Comparison of ENCODE assay signal across 24 mouse cellular contexts in genomic region chr15:3602098-3602486, GRCm38 (mm10). TPM values are rescaled to one million over a fixed set of nuclear protein-coding genes. Genes with fewer than 3 reads are reported as not detected.
A peak's percentile ranks its signal among the peaks of the same experiment; 100 is the strongest.
DNase-seq lines count a peak whose midpoint lies in the region; ATAC-seq and TF ChIP-seq lines count a peak whose summit lies in the region.
"Had no signal": no experiment of that assay in that cellular context is flagged by ENCODE, and none has a peak within 500 bp of the region (broad histone marks: within the 10 kb centered on the region; RNA-seq: fewer than 3 reads in every experiment).

No protein-coding gene starts in this region.

- no peaks in the 10 kb centered on the region for H3K27me3 ChIP-seq in heart, embryonic 11.5 days (ENCODE audit: control insufficient read depth, insufficient read depth, low read length)
- H3K27me3 ChIP-seq in liver, adult 2 months (ENCODE audit: control insufficient read depth, insufficient read depth, low read length): no peaks in the 10 kb centered on the region
- no peaks in the 10 kb centered on the region for H3K27me3 ChIP-seq in liver, embryonic 11.5 days (replicated peaks; ENCODE audit: control insufficient read depth, insufficient read depth, low read length)
- no peaks in the 10 kb centered on the region for H3K27me3 ChIP-seq in intestine, embryonic 15.5 days (replicated peaks)
- no peaks in the 10 kb centered on the region for H3K27me3 ChIP-seq in hindbrain, embryonic 10.5 days (ENCODE audit: insufficient read depth, poor library complexity, severe bottlenecking)
- H3K27me3 ChIP-seq: CH12.LX; embryonic facial prominence, embryonic 12.5 days; forebrain, embryonic 13.5 days; forebrain, embryonic 15.5 days; Patski had no signal

- H3K9me3 ChIP-seq in heart, embryonic 11.5 days (replicated peaks; ENCODE audit: control insufficient read depth, low read length): no peaks in the 10 kb centered on the region
- no peaks in the 10 kb centered on the region for H3K9me3 ChIP-seq in liver, embryonic 11.5 days (ENCODE audit: control insufficient read depth, low read length)
- no peaks in the 10 kb centered on the region for H3K9me3 ChIP-seq in intestine, embryonic 15.5 days
- H3K9me3 ChIP-seq in hindbrain, embryonic 10.5 days: no peaks in the 10 kb centered on the region
- H3K9me3 ChIP-seq: embryonic facial prominence, embryonic 10.5 days; embryonic facial prominence, embryonic 12.5 days; forebrain, embryonic 13.5 days; forebrain, embryonic 15.5 days; G1E had no signal

- no peak overlapping the region for H3K27ac ChIP-seq in heart, embryonic 11.5 days (ENCODE audit: low read depth, low read length)
- H3K27ac ChIP-seq in liver, adult 2 months (replicated peaks; ENCODE audit: insufficient read depth, low read depth, low read length): peak overlapping the region; percentile 76
- no peak overlapping the region for H3K27ac ChIP-seq in liver, embryonic 11.5 days (ENCODE audit: low read depth, low read length)
- 0 out of 2 replicates have a peak overlapping the region, but pooled peaks have one; percentile 9 for H3K27ac ChIP-seq in intestine, embryonic 15.5 days
- no peak overlapping the region for H3K27ac ChIP-seq in hindbrain, embryonic 10.5 days
- H3K27ac ChIP-seq: embryonic facial prominence, embryonic 10.5 days; embryonic facial prominence, embryonic 12.5 days; forebrain, embryonic 13.5 days; forebrain, embryonic 15.5 days had no signal

- no peaks in the 10 kb centered on the region for H3K36me3 ChIP-seq in heart, embryonic 11.5 days (ENCODE audit: control insufficient read depth, insufficient read depth, low read length)
- no peaks in the 10 kb centered on the region for H3K36me3 ChIP-seq in liver, adult 2 months (ENCODE audit: control insufficient read depth, insufficient read depth, low read length)
- H3K36me3 ChIP-seq in liver, embryonic 11.5 days (ENCODE audit: control insufficient read depth, insufficient read depth, low read length): no peaks in the 10 kb centered on the region
- H3K36me3 ChIP-seq in intestine, embryonic 15.5 days: no peaks in the 10 kb centered on the region
- no peaks in the 10 kb centered on the region for H3K36me3 ChIP-seq in hindbrain, embryonic 10.5 days
- H3K36me3 ChIP-seq: embryonic facial prominence, embryonic 10.5 days; embryonic facial prominence, embryonic 12.5 days; forebrain, embryonic 15.5 days; G1E had no signal

- no peaks in the 10 kb centered on the region for H3K4me1 ChIP-seq in heart, embryonic 11.5 days (ENCODE audit: control insufficient read depth, insufficient read depth, low read length)
- peaks cover 8% of the 10 kb centered on the region; the same call in 1 of the 2 replicates for H3K4me1 ChIP-seq in liver, adult 2 months (ENCODE audit: control insufficient read depth, insufficient read depth, low read length)
- no peaks in the 10 kb centered on the region; the same call in 1 of the 2 replicates for H3K4me1 ChIP-seq in liver, embryonic 11.5 days (replicated peaks; ENCODE audit: control insufficient read depth, insufficient read depth, low read length)
- H3K4me1 ChIP-seq in intestine, embryonic 15.5 days (replicated peaks): no peaks in the 10 kb centered on the region
- H3K4me1 ChIP-seq in hindbrain, embryonic 10.5 days (replicated peaks): no peaks in the 10 kb centered on the region
- H3K4me1 ChIP-seq: embryonic facial prominence, embryonic 10.5 days; embryonic facial prominence, embryonic 12.5 days; forebrain, embryonic 13.5 days; forebrain, embryonic 15.5 days had no signal

- TF ChIP-seq CTCF in liver, adult 2 months (IDR thresholded peaks at IDR 0.05; ENCODE audit: low read depth, low read length): no peak

- TF ChIP-seq POLR2A in liver, adult 2 months (IDR thresholded peaks at IDR 0.05; ENCODE audit: extremely low read depth, insufficient read depth, low read length): no peak

- peak; percentile 8 for DNase-seq in heart, adult 11 months
- no peak for DNase-seq in liver, adult 2 months (ENCODE audit: extremely low read depth, low read depth, low spot score)
- no peak for DNase-seq in liver, embryonic 11.5 days (ENCODE audit: low spot score)
- DNase-seq in hindbrain, embryonic 10.5 days (ENCODE audit: low spot score): no peak
- DNase-seq: adrenal gland, adult 8-10 months; adrenal gland, postnatal 14 days; adrenal gland, postnatal 36 days; B cell, adult 2 months; cerebellum, adult 11-12 months; cerebellum, adult 2 months; cerebellum, adult 9-10 months; cerebellum, postnatal 10 days; cerebellum, postnatal 25 days had no signal

- no peak overlapping the region for H3K4me3 ChIP-seq in heart, embryonic 11.5 days (ENCODE audit: low read depth, low read length)
- H3K4me3 ChIP-seq in liver, adult 2 months (ENCODE audit: insufficient read depth, low read depth, low read length): no peak overlapping the region
- no peak overlapping the region for H3K4me3 ChIP-seq in liver, embryonic 11.5 days (ENCODE audit: low read depth, low read length)
- no peak overlapping the region for H3K4me3 ChIP-seq in intestine, embryonic 15.5 days (replicated peaks)
- no peak overlapping the region for H3K4me3 ChIP-seq in hindbrain, embryonic 10.5 days
- H3K4me3 ChIP-seq: embryonic facial prominence, embryonic 10.5 days; embryonic facial prominence, embryonic 12.5 days; forebrain, embryonic 13.5 days; forebrain, embryonic 15.5 days had no signal

- H3K9ac ChIP-seq in heart, embryonic 11.5 days (ENCODE audit: low read depth, low read length): no peak overlapping the region
- no peak overlapping the region for H3K9ac ChIP-seq in liver, adult 2 months (ENCODE audit: low read depth, low read length)
- no peak overlapping the region for H3K9ac ChIP-seq in liver, embryonic 11.5 days (ENCODE audit: low read depth, low read length)
- no peak overlapping the region for H3K9ac ChIP-seq in intestine, embryonic 15.5 days
- H3K9ac ChIP-seq: embryonic facial prominence, embryonic 12.5 days; forebrain, embryonic 13.5 days; forebrain, embryonic 15.5 days had no signal

- H3K4me2 ChIP-seq in heart, embryonic 11.5 days: no peak overlapping the region
- H3K4me2 ChIP-seq in liver, embryonic 11.5 days: no peak overlapping the region
- H3K4me2 ChIP-seq in intestine, embryonic 15.5 days (replicated peaks): no peak overlapping the region
- H3K4me2 ChIP-seq: embryonic facial prominence, embryonic 12.5 days; forebrain, embryonic 13.5 days; forebrain, embryonic 15.5 days had no signal

- H3K79me2 ChIP-seq in liver, adult 2 months (ENCODE audit: control insufficient read depth, insufficient read depth, low read length): no peaks in the 10 kb centered on the region

- WGBS in heart, embryonic 11.5 days (ENCODE audit: insufficient replicate concordance): 88% methylated on average over 2 of the region's 2 CpGs
- 59% methylated on average over 2 of the region's 2 CpGs for WGBS in liver, adult 2 months
- 86% methylated on average over 2 of the region's 2 CpGs for WGBS in liver, embryonic 11.5 days
- 81% methylated on average over 2 of the region's 2 CpGs for WGBS in intestine, embryonic 15.5 days
- WGBS in hindbrain, embryonic 10.5 days: 96% methylated on average over 2 of the region's 2 CpGs

- ATAC-seq in heart, embryonic 11.5 days (replicated peaks; ENCODE audit: insufficient number of reproducible peaks, low FRiP score, low TSS enrichment): no peak
- no peak for ATAC-seq in liver, embryonic 11.5 days (replicated peaks; ENCODE audit: low FRiP score)
- peak; percentile 60 for ATAC-seq in intestine, embryonic 15.5 days
- ATAC-seq: activated CD4-positive, CD25-positive, alpha-beta regulatory T cell, adult 4 months; CD4-positive, CD25-positive, alpha-beta regulatory T cell, adult 4 months; forebrain, embryonic 13.5 days; forebrain, embryonic 15.5 days; Patski had no signal

RNA-seq across cellular contexts. Expression of gene Ghr, which starts 18.8 kb away (rescaled TPM):
- 53.8 and 56.5 TPM in 2 replicates for polyA plus RNA-seq in heart, embryonic 11.5 days (2014; fragmentation: Nextera tagmentation; extraction: Ambion mirVana)
- 406 and 423 TPM in 2 replicates for total RNA-seq in liver, adult 2 months (2014; rRNA removed)
- 141 and 142 TPM in 2 replicates for polyA plus RNA-seq in liver, adult 2 months (2012; rRNA removed)
- 38.2 and 41.4 TPM in 2 replicates for polyA plus RNA-seq in liver, embryonic 11.5 days (2014; fragmentation: Nextera tagmentation; extraction: Ambion mirVana)
- polyA plus RNA-seq in intestine, embryonic 15.5 days (2015; fragmentation: Nextera tagmentation; extraction: Ambion mirVana): 103 and 111 TPM in 2 replicates
- polyA plus RNA-seq in hindbrain, embryonic 10.5 days (2016; fragmentation: Nextera tagmentation; extraction: Ambion mirVana): 10.4 and 13.5 TPM in 2 replicates
- polyA plus RNA-seq: CD4-positive, CD25-positive, alpha-beta regulatory T cell, adult 4 months; G1E had no signal

Comparison
In these comparisons a context has a peak if more than half of its experiments do, and no peak if none do; other contexts are left out.
1. H3K27ac ChIP-seq: peak in liver, adult 2 months (single experiment) and intestine, embryonic 15.5 days (single experiment); none in heart, embryonic 11.5 days (single experiment), liver, embryonic 11.5 days (single experiment) and hindbrain, embryonic 10.5 days (single experiment).